Comparison of ENCODE assay signal across 23 mouse cellular contexts in genomic region chr6:82831211-82831610, GRCm38 (mm10). TPM values are rescaled to one million over a fixed set of nuclear protein-coding genes. Genes with fewer than 3 reads are reported as not detected.
DNase-seq lines count a peak whose midpoint lies in the region; ATAC-seq and TF ChIP-seq lines count a peak whose summit lies in the region.
"Had no signal": no experiment of that assay in that cellular context is flagged by ENCODE, and none has a peak within 500 bp of the region (broad histone marks: within the 10 kb centered on the region; RNA-seq: fewer than 3 reads in every experiment).

No protein-coding gene starts in this region.

- no peaks in the 10 kb centered on the region for H3K4me1 ChIP-seq in heart, postnatal 0 days (ENCODE audit: control insufficient read depth, insufficient read depth)
- H3K4me1 ChIP-seq in heart, embryonic 11.5 days (ENCODE audit: control insufficient read depth, insufficient read depth, low read length): no peaks in the 10 kb centered on the region
- H3K4me1 ChIP-seq in embryonic facial prominence, embryonic 11.5 days (ENCODE audit: control insufficient read depth, insufficient read depth, low read length): no peaks in the 10 kb centered on the region
- H3K4me1 ChIP-seq: forebrain, embryonic 13.5 days; midbrain, embryonic 13.5 days; neural tube, embryonic 15.5 days had no signal

- intact Hi-C loops in gastrocnemius, postnatal 36 days (cut with DNase I): no loop called here

- H3K4me2 ChIP-seq in heart, postnatal 0 days (ENCODE audit: low read depth, low read length): peak overlapping the region; percentile 9; the same call in 1 of the 2 replicates
- H3K4me2 ChIP-seq in heart, embryonic 11.5 days: no peak overlapping the region
- H3K4me2 ChIP-seq in embryonic facial prominence, embryonic 11.5 days (ENCODE audit: low read depth, low read length): no peak overlapping the region
- H3K4me2 ChIP-seq: forebrain, embryonic 13.5 days; heart, embryonic 15.5 days; midbrain, embryonic 13.5 days; neural tube, embryonic 15.5 days had no signal

- H3K9ac ChIP-seq in heart, postnatal 0 days (replicated peaks; ENCODE audit: low read depth, low read length): no peak overlapping the region
- H3K9ac ChIP-seq in heart, embryonic 11.5 days (ENCODE audit: low read depth, low read length): no peak overlapping the region
- no peak overlapping the region for H3K9ac ChIP-seq in embryonic facial prominence, embryonic 11.5 days (replicated peaks; ENCODE audit: low read length)
- H3K9ac ChIP-seq: forebrain, embryonic 13.5 days; heart, embryonic 15.5 days; liver, embryonic 14.5 days; midbrain, embryonic 13.5 days; neural tube, embryonic 15.5 days had no signal

- no peak overlapping the region for H3K4me3 ChIP-seq in heart, postnatal 0 days (ENCODE audit: low read depth, low read length)
- no peak overlapping the region for H3K4me3 ChIP-seq in heart, embryonic 11.5 days (ENCODE audit: low read depth, low read length)
- H3K4me3 ChIP-seq in embryonic facial prominence, embryonic 11.5 days (ENCODE audit: low read depth, low read length): no peak overlapping the region
- H3K4me3 ChIP-seq: forebrain, embryonic 13.5 days; heart, embryonic 15.5 days; layer of hippocampus, adult 2 months; left cerebral cortex, adult 2 months; midbrain, embryonic 13.5 days; neural tube, embryonic 15.5 days had no signal

- ATAC-seq in heart, postnatal 0 days (ENCODE audit: insufficient read depth, low read depth): no peak
- no peak for ATAC-seq in heart, embryonic 11.5 days (replicated peaks; ENCODE audit: insufficient number of reproducible peaks, low FRiP score, low TSS enrichment)
- no peak for ATAC-seq in embryonic facial prominence, embryonic 11.5 days (replicated peaks; ENCODE audit: insufficient number of reproducible peaks, low FRiP score, low TSS enrichment, low read depth)
- ATAC-seq: forebrain, embryonic 13.5 days; hindbrain, postnatal 0 days; midbrain, embryonic 13.5 days had no signal

- TF ChIP-seq EP300 in heart, postnatal 0 days (IDR thresholded peaks at IDR 0.05; ENCODE audit: low read depth): no peak

- no peaks in the 10 kb centered on the region for H3K36me3 ChIP-seq in heart, postnatal 0 days (replicated peaks; ENCODE audit: control insufficient read depth, insufficient read depth, low read length)
- no peaks in the 10 kb centered on the region for H3K36me3 ChIP-seq in heart, embryonic 11.5 days (ENCODE audit: control insufficient read depth, insufficient read depth, low read length)
- H3K36me3 ChIP-seq in embryonic facial prominence, embryonic 11.5 days (replicated peaks; ENCODE audit: control insufficient read depth, insufficient read depth, low read depth, low read length): no peaks in the 10 kb centered on the region
- H3K36me3 ChIP-seq: heart, embryonic 15.5 days; midbrain, embryonic 13.5 days; neural tube, embryonic 15.5 days had no signal

- TF ChIP-seq CTCF in heart, postnatal 0 days (IDR thresholded peaks at IDR 0.05; ENCODE audit: low read depth): no peak

- no peaks in the 10 kb centered on the region for H3K27me3 ChIP-seq in heart, postnatal 0 days (ENCODE audit: control insufficient read depth, insufficient read depth, low read length)
- H3K27me3 ChIP-seq in heart, embryonic 11.5 days (ENCODE audit: control insufficient read depth, insufficient read depth, low read length): no peaks in the 10 kb centered on the region
- H3K27me3 ChIP-seq in embryonic facial prominence, embryonic 11.5 days (ENCODE audit: control insufficient read depth, insufficient read depth, low read length): no peaks in the 10 kb centered on the region
- H3K27me3 ChIP-seq: forebrain, embryonic 13.5 days; heart, embryonic 15.5 days; midbrain, embryonic 13.5 days; neural tube, embryonic 15.5 days had no signal

- no peak overlapping the region for H3K27ac ChIP-seq in heart, postnatal 0 days (ENCODE audit: low read depth)
- no peak overlapping the region for H3K27ac ChIP-seq in heart, embryonic 11.5 days (ENCODE audit: low read depth, low read length)
- no peak overlapping the region for H3K27ac ChIP-seq in embryonic facial prominence, embryonic 11.5 days (replicated peaks; ENCODE audit: low read depth, low read length)
- H3K27ac ChIP-seq: forebrain, embryonic 13.5 days; heart, embryonic 15.5 days; hindbrain, postnatal 0 days; layer of hippocampus, adult 2 months; left cerebral cortex, adult 2 months; liver, embryonic 14.5 days; midbrain, embryonic 13.5 days; neural tube, embryonic 15.5 days had no signal

- no peaks in the 10 kb centered on the region for H3K9me3 ChIP-seq in heart, postnatal 0 days (replicated peaks; ENCODE audit: control insufficient read depth, low read length)
- H3K9me3 ChIP-seq in heart, embryonic 11.5 days (replicated peaks; ENCODE audit: control insufficient read depth, low read length): no peaks in the 10 kb centered on the region
- H3K9me3 ChIP-seq in embryonic facial prominence, embryonic 11.5 days (replicated peaks; ENCODE audit: control insufficient read depth, low read length): no peaks in the 10 kb centered on the region
- H3K9me3 ChIP-seq: forebrain, embryonic 13.5 days; heart, embryonic 15.5 days; midbrain, embryonic 13.5 days; neural tube, embryonic 15.5 days had no signal

- 15% methylated on average over 1 of the region's 1 CpGs for WGBS in heart, postnatal 0 days
- 19% methylated on average over 1 of the region's 1 CpGs for WGBS in heart, embryonic 11.5 days (ENCODE audit: insufficient replicate concordance)
- WGBS in embryonic facial prominence, embryonic 11.5 days: 15% methylated on average over 1 of the region's 1 CpGs

- peak; percentile 20 for DNase-seq in embryo, embryonic 11 days
- DNase-seq in embryo, embryonic 10 days (ENCODE audit: low spot score): no peak
- no peak for DNase-seq in heart, postnatal 0 days (ENCODE audit: low spot score)
- peak; percentile 21 for DNase-seq in embryonic facial prominence, embryonic 11.5 days (ENCODE audit: low spot score)
- no peak for DNase-seq in c-Kit-positive CD71-positive TER-119-positive erythroid progenitor cells, embryonic 14.5 days (ENCODE audit: low spot score)
- DNase-seq in right cerebral cortex, postnatal 4 days: no peak
- DNase-seq in gastrocnemius, postnatal 36 days: no peak
- DNase-seq: adrenal gland, adult 2 months; cerebellum, adult 11-12 months; cerebellum, postnatal 25 days; kidney, adult 18-20 months; kidney, postnatal 10 days; right cerebral cortex, postnatal 25 days; thymus, postnatal 25 days had no signal

RNA-seq across cellular contexts. Expression of gene Hk2, which starts 57.0 kb away (rescaled TPM):
- 39.7 and 50.9 TPM in 2 replicates for total RNA-seq in heart, postnatal 0 days (2014; rRNA removed; ENCODE audit: low replicate concordance)
- polyA plus RNA-seq in heart, postnatal 0 days (2015; fragmentation: Nextera tagmentation; extraction: Ambion mirVana): 29.2 and 29.7 TPM in 2 replicates
- 44.3 and 49.5 TPM in 2 replicates for polyA plus RNA-seq in heart, embryonic 11.5 days (2014; fragmentation: Nextera tagmentation; extraction: Ambion mirVana)
- 17.0 and 17.3 TPM in 2 replicates for polyA plus RNA-seq in embryonic facial prominence, embryonic 11.5 days (2014; fragmentation: Nextera tagmentation; extraction: Ambion mirVana)
- 100 to 1,000 TPM; 208 to 209 TPM for total RNA-seq in gastrocnemius, postnatal 36 days (2021)

Comparison
In these comparisons a context has a peak if more than half of its experiments do, and no peak if none do; other contexts are left out.
1. DNase-seq: peak in embryo, embryonic 11 days (single experiment) and embryonic facial prominence, embryonic 11.5 days (single experiment); none in embryo, embryonic 10 days (single experiment), heart, postnatal 0 days (single experiment), c-Kit-positive CD71-positive TER-119-positive erythroid progenitor cells, embryonic 14.5 days (single experiment), right cerebral cortex, postnatal 4 days (single experiment) and gastrocnemius, postnatal 36 days (0 of 2).